8 mouse cellular contexts compared by ENCODE assay signal in the genomic region with DNA sequence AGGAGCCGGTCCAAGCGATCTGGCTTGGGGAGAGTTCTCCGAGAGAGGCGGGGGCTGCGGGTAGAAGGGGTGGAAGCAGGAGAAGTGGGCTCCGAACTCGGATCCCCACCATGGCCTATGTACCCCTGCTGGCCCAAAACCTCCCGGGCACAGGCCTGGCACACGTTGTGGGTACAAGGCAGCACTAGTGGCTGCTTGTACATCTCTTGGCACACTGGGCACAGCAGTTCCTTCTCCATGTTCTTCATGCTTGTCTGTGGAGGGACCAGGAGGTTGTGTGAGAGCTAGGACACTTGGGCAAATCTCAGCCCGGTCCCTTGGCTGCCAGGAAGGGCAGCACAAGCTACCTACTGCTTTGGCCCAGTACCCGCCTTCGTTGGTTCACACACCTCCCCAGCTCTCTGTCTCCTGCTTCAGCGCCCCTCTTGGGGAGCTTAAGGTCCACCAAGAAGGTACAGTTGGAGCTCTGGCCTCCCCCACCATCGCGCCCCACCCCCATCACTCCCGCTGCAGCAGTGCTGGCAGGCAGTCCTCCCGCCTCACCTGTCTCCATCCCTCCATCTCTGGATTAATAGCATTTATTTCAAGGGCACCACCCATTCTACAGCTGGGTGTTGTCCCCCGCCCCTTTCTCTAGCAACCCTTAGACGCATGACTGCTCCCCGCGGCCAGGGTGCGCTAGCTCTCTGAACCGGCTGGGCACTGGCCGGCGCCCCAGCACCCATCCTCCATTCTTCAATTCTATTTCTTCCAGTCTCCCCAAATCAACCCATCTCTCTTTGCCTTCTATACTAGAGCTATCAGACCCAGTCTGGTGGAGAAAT. TPM values are rescaled to one million over a fixed set of nuclear protein-coding genes. Genes with fewer than 3 reads are reported as not detected.
DNase-seq lines count a peak whose midpoint lies in the region; ATAC-seq and TF ChIP-seq lines count a peak whose summit lies in the region.

No protein-coding gene starts in this region.

- H3K4me2 ChIP-seq in stomach, postnatal 0 days (replicated peaks; ENCODE audit: low read depth), result peak overlapping the region; percentile 90

- no peak for DNase-seq in heart, embryonic 10.5 days (ENCODE audit: low spot score)
- DNase-seq in heart, adult 9 months (ENCODE audit: low spot score in 2 of 2), result no peak
- no peak for DNase-seq in ES-E14 (ENCODE audit: low read depth, low spot score)
- no peak for DNase-seq in forebrain, embryonic 10.5 days (ENCODE audit: extremely low spot score, low spot score)
- peak; percentile 72 for DNase-seq in kidney, adult 2 months
- DNase-seq in lung, postnatal 36 days, result peak; percentile 50
- DNase-seq in stomach, postnatal 0 days (ENCODE audit: low spot score), result peak; percentile 58
- DNase-seq in left cerebral cortex, adult 9 months (ENCODE audit: low spot score in 2 of 2), result no peak

- in situ Hi-C loops in ES-E14 (cut with MboI; ENCODE audit: low sequenced_read_pairs in 2 of 2, unreplicated experiment in 2 of 2), result no loop called here

- no peak for TF ChIP-seq POLR2A in kidney, adult 2 months (IDR thresholded peaks at IDR 0.05; ENCODE audit: low read depth, low read length)

- peak; percentile 33 for ATAC-seq in stomach, postnatal 0 days (ENCODE audit: low FRiP score, low TSS enrichment)

- peak overlapping the region; percentile 48; the same call in 1 of the 2 replicates for H3K27ac ChIP-seq in heart, embryonic 10.5 days
- H3K27ac ChIP-seq in ES-E14 (ENCODE audit: insufficient read depth, low read depth, low read length, poor library complexity, severe bottlenecking), result no peak overlapping the region
- peak overlapping the region; percentile 94 for H3K27ac ChIP-seq in forebrain, embryonic 10.5 days
- H3K27ac ChIP-seq in kidney, adult 2 months (ENCODE audit: insufficient read depth, low read depth, low read length), result no peak overlapping the region
- H3K27ac ChIP-seq in stomach, postnatal 0 days (replicated peaks), result no peak overlapping the region

- H3K36me3 ChIP-seq in heart, embryonic 10.5 days, result peaks cover 20% of the 10 kb centered on the region
- H3K36me3 ChIP-seq in ES-E14 (ENCODE audit: control insufficient read depth, insufficient read depth, low read length, poor library complexity, severe bottlenecking), result peaks cover 10% of the 10 kb centered on the region; the same call in 1 of the 2 replicates
- H3K36me3 ChIP-seq in forebrain, embryonic 10.5 days (replicated peaks), result peaks cover 31% of the 10 kb centered on the region
- H3K36me3 ChIP-seq in kidney, adult 2 months (ENCODE audit: control insufficient read depth, insufficient read depth, low read length), result no peaks in the 10 kb centered on the region
- H3K36me3 ChIP-seq in stomach, postnatal 0 days (ENCODE audit: control insufficient read depth, insufficient read depth, low read length), result no peaks in the 10 kb centered on the region

- peak overlapping the region; percentile 17; the same call in 1 of the 2 replicates for H3K9ac ChIP-seq in ES-E14 (ENCODE audit: insufficient read depth, low read depth, low read length, poor library complexity, severe bottlenecking)
- no peak overlapping the region for H3K9ac ChIP-seq in stomach, postnatal 0 days (ENCODE audit: low read length)

- peaks cover 26% of the 10 kb centered on the region for H3K27me3 ChIP-seq in heart, embryonic 10.5 days (ENCODE audit: insufficient read depth, poor library complexity, severe bottlenecking)
- H3K27me3 ChIP-seq in forebrain, embryonic 10.5 days (ENCODE audit: poor library complexity, severe bottlenecking), result peaks cover 30% of the 10 kb centered on the region
- no peaks in the 10 kb centered on the region for H3K27me3 ChIP-seq in kidney, adult 2 months (replicated peaks; ENCODE audit: control insufficient read depth, insufficient read depth, low read length)
- no peaks in the 10 kb centered on the region for H3K27me3 ChIP-seq in stomach, postnatal 0 days (ENCODE audit: control insufficient read depth, insufficient read depth, low read length)

- H3K4me1 ChIP-seq in heart, embryonic 10.5 days, result peaks cover 44% of the 10 kb centered on the region
- H3K4me1 ChIP-seq in ES-E14 (ENCODE audit: control insufficient read depth in 2 of 2, insufficient read depth in 2 of 2, low read length in 2 of 2, poor library complexity in 1 of 2), result peaks cover 3 to 17% of the 10 kb centered on the region in 2 experiments; a peak in 3 of 4 replicates
- H3K4me1 ChIP-seq in forebrain, embryonic 10.5 days, result peaks cover 53% of the 10 kb centered on the region
- H3K4me1 ChIP-seq in kidney, adult 2 months (ENCODE audit: control insufficient read depth, insufficient read depth, low read length), result peaks cover 18% of the 10 kb centered on the region
- peaks cover 4% of the 10 kb centered on the region; the same call in 1 of the 2 replicates for H3K4me1 ChIP-seq in stomach, postnatal 0 days (replicated peaks; ENCODE audit: control insufficient read depth, insufficient read depth)

- TF ChIP-seq CTCF in kidney, adult 2 months (conservative IDR thresholded peaks at IDR 0.05; ENCODE audit: insufficient read depth, insufficient read length, low read depth, low read length), result peak; percentile 32; the same call in 1 of the 2 replicates
- peak; percentile 54 for TF ChIP-seq CTCF in stomach, postnatal 0 days (IDR thresholded peaks at IDR 0.05; ENCODE audit: low read depth)

- no peak for TF ChIP-seq EP300 in stomach, postnatal 0 days (optimal IDR thresholded peaks at IDR 0.05)

- WGBS in heart, embryonic 10.5 days, result 10% methylated on average over 25 of the region's 25 CpGs
- WGBS in forebrain, embryonic 10.5 days, result 10% methylated on average over 25 of the region's 25 CpGs
- 24% methylated on average over 25 of the region's 25 CpGs for WGBS in kidney, adult 2 months
- 20% methylated on average over 25 of the region's 25 CpGs for WGBS in stomach, postnatal 0 days

- H3K4me3 ChIP-seq in heart, embryonic 10.5 days, result peak overlapping the region; percentile 77
- peak overlapping the region; percentile 62 to 63 for H3K4me3 ChIP-seq in ES-E14 (ENCODE audit: insufficient read depth in 1 of 2, low read depth in 1 of 2, low read length in 2 of 2, poor library complexity in 1 of 2, severe bottlenecking in 1 of 2)
- peak overlapping the region; percentile 83 for H3K4me3 ChIP-seq in forebrain, embryonic 10.5 days
- peak overlapping the region; percentile 34 for H3K4me3 ChIP-seq in kidney, adult 2 months (ENCODE audit: insufficient read depth, low read depth, low read length)
- H3K4me3 ChIP-seq in stomach, postnatal 0 days (ENCODE audit: low read depth, low read length), result peak overlapping the region; percentile 58

- H3K9me3 ChIP-seq in heart, embryonic 10.5 days, result no peaks in the 10 kb centered on the region
- H3K9me3 ChIP-seq in ES-E14 (ENCODE audit: control insufficient read depth, insufficient read depth, low read depth, low read length), result no peaks in the 10 kb centered on the region
- H3K9me3 ChIP-seq in forebrain, embryonic 10.5 days, result no peaks in the 10 kb centered on the region
- H3K9me3 ChIP-seq in stomach, postnatal 0 days (ENCODE audit: control insufficient read depth, low read length), result no peaks in the 10 kb centered on the region

TF ChIP-seq in ES-E14, 5 proteins besides CTCF, POLR2A, EP300 and RAD21:
- TF ChIP-seq ZC3H11A (IDR thresholded peaks at IDR 0.05; ENCODE audit: borderline replicate concordance, low read depth, low read length) (no peak), CHD2 (IDR thresholded peaks at IDR 0.05; ENCODE audit: low read depth, low read length) (no peak), HCFC1 (IDR thresholded peaks at IDR 0.05; ENCODE audit: borderline replicate concordance, insufficient read depth, low read length) (no peak), ZNF384 (IDR thresholded peaks at IDR 0.05; ENCODE audit: low read depth, low read length) (no peak), MAFK (IDR thresholded peaks at IDR 0.05; ENCODE audit: insufficient read depth, low read depth, low read length) (no peak)

RNA-seq across cellular contexts. Expression of a gene that starts 1.4 kb away (rescaled TPM):
- 244 and 260 TPM in 2 replicates for polyA plus RNA-seq in heart, embryonic 10.5 days (2016; fragmentation: Nextera tagmentation; extraction: Ambion mirVana)
- total RNA-seq in ES-E14 (2012; rRNA removed), result 113 and 134 TPM in 2 replicates
- polyA plus RNA-seq in forebrain, embryonic 10.5 days (2016; fragmentation: Nextera tagmentation; extraction: Ambion mirVana), result 260 and 275 TPM in 2 replicates
- 142 and 173 TPM in 2 replicates for polyA plus RNA-seq in kidney, adult 2 months (2012; rRNA removed)
- 266 and 314 TPM in 2 replicates for polyA plus RNA-seq in stomach, postnatal 0 days (2015; fragmentation: Nextera tagmentation; extraction: Ambion mirVana)

RNA-seq across cellular contexts. Expression of a gene that starts 1.7 kb away (rescaled TPM):
- 0.79 and 1.9 TPM in 2 replicates for polyA plus RNA-seq in heart, embryonic 10.5 days (2016; fragmentation: Nextera tagmentation; extraction: Ambion mirVana)
- total RNA-seq in ES-E14 (2012; rRNA removed), result 3.1 and 5.3 TPM in 2 replicates
- 4.4 and 5.4 TPM in 2 replicates for polyA plus RNA-seq in forebrain, embryonic 10.5 days (2016; fragmentation: Nextera tagmentation; extraction: Ambion mirVana)
- polyA plus RNA-seq in kidney, adult 2 months (2012; rRNA removed), result 9.1 and 10.5 TPM in 2 replicates
- 2.7 and 3.3 TPM in 2 replicates for polyA plus RNA-seq in stomach, postnatal 0 days (2015; fragmentation: Nextera tagmentation; extraction: Ambion mirVana)

RNA-seq across cellular contexts. Expression of a gene that starts 14.8 kb away (rescaled TPM):
- polyA plus RNA-seq in heart, embryonic 10.5 days (2016; fragmentation: Nextera tagmentation; extraction: Ambion mirVana), result 76.7 and 86.0 TPM in 2 replicates
- 207 and 297 TPM in 2 replicates for total RNA-seq in ES-E14 (2012; rRNA removed)
- polyA plus RNA-seq in forebrain, embryonic 10.5 days (2016; fragmentation: Nextera tagmentation; extraction: Ambion mirVana), result 76.7 and 78.6 TPM in 2 replicates
- 431 and 562 TPM in 2 replicates for polyA plus RNA-seq in kidney, adult 2 months (2012; rRNA removed)
- polyA plus RNA-seq in stomach, postnatal 0 days (2015; fragmentation: Nextera tagmentation; extraction: Ambion mirVana), result 140 and 152 TPM in 2 replicates

RNA-seq across cellular contexts. Expression of a gene that starts 15.5 kb away (rescaled TPM):
- polyA plus RNA-seq in heart, embryonic 10.5 days (2016; fragmentation: Nextera tagmentation; extraction: Ambion mirVana), result 0.11 and 0.16 TPM in 2 replicates
- 3.0 and 3.9 TPM in 2 replicates for total RNA-seq in ES-E14 (2012; rRNA removed)
- 1.7 and 1.8 TPM in 2 replicates for polyA plus RNA-seq in forebrain, embryonic 10.5 days (2016; fragmentation: Nextera tagmentation; extraction: Ambion mirVana)
- 45.9 and 53.8 TPM in 2 replicates for polyA plus RNA-seq in kidney, adult 2 months (2012; rRNA removed)
- polyA plus RNA-seq in stomach, postnatal 0 days (2015; fragmentation: Nextera tagmentation; extraction: Ambion mirVana), result 212 and 255 TPM in 2 replicates

RNA-seq across cellular contexts. Expression of a gene that starts 17.5 kb away (rescaled TPM):
- 179 and 204 TPM in 2 replicates for polyA plus RNA-seq in heart, embryonic 10.5 days (2016; fragmentation: Nextera tagmentation; extraction: Ambion mirVana)
- total RNA-seq in ES-E14 (2012; rRNA removed), result 234 and 251 TPM in 2 replicates
- 227 and 242 TPM in 2 replicates for polyA plus RNA-seq in forebrain, embryonic 10.5 days (2016; fragmentation: Nextera tagmentation; extraction: Ambion mirVana)
- 257 and 283 TPM in 2 replicates for polyA plus RNA-seq in kidney, adult 2 months (2012; rRNA removed)
- polyA plus RNA-seq in stomach, postnatal 0 days (2015; fragmentation: Nextera tagmentation; extraction: Ambion mirVana), result 129 and 133 TPM in 2 replicates

Comparison
In these comparisons a context has a peak if more than half of its experiments do, and no peak if none do; other contexts are left out.
1. DNase-seq: peak in kidney, adult 2 months (single experiment), lung, postnatal 36 days (single experiment) and stomach, postnatal 0 days (single experiment); none in heart, embryonic 10.5 days (single experiment), heart, adult 9 months (0 of 2), ES-E14 (single experiment), forebrain, embryonic 10.5 days (single experiment) and left cerebral cortex, adult 9 months (0 of 2).
2. H3K27ac ChIP-seq: peak in heart, embryonic 10.5 days (single experiment) and forebrain, embryonic 10.5 days (single experiment); none in ES-E14 (single experiment), kidney, adult 2 months (single experiment) and stomach, postnatal 0 days (single experiment).
3. Peak in every context shown above with its lines, with median percentiles within 50 percentile points of each other: H3K4me3 ChIP-seq.